Mouse (Mus musculus): Measurements from ENCODE around the gene Spen. TPM values are rescaled to one million over a fixed set of nuclear protein-coding genes. Genes with fewer than 3 reads are reported as not detected.

Gene Spen
- polyA plus RNA-seq (2015; fragmentation: Nextera tagmentation; extraction: Ambion mirVana), result 8.4 and 10.4 TPM in 2 replicates

DNA sequence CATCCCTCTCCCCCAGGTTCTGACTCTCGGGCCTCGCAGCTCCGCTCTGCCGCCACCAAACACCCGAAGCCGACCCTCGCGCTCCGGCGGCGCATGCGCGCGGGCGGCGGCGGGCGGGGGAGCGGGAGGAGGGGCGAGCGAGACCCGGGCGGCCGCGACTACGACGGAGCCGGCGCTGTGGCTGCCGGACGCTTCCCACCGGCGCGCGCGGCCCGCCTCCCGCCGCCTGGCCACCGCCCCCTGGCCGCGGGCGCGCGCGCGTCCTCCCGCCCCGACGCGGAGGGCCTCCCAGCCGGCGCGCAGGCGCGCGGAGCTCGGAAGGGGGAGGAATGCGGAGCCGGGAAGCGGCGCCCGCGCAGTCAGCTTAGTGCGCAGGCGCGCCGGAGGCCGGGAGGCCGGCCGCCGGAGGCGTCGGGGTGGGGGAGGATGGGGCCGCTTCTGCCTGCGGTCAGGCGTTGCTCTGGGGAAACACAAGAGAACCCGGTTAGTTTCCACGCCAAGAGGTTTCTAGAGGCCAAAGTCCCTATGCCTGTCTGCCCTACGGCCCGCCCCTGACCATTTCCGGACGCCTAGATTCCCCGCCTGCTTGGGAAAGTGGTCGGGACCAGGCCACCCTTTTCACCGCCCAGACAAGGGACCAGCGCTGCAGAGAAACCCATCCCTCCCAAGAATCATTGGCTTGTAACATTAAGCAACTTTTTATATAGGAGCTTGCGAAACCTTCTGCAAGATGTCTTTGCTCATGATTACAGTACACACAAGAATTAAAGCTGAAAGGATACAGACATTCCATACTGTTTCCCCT is at the start of gene Spen:
Gene Spen, minus strand, starts transcription at position 190 of the 805 bp plus-strand sequence.
- peak within 1 kb of the TSS; percentile 53 for H3K9ac ChIP-seq
- H3K9me3 ChIP-seq, result no peaks in the 10 kb centered on the region
- peaks cover 13% of the 10 kb centered on the region; the same call in 1 of the 2 replicates for H3K4me1 ChIP-seq
- peak; percentile 89 for ATAC-seq (ENCODE audit: insufficient read depth, low FRiP score, low read depth)
- H3K27me3 ChIP-seq (replicated peaks), result no peaks in the 10 kb centered on the region
- WGBS, result under 1% methylated on average over 68 of the region's 88 CpGs
- H3K27ac ChIP-seq, result peak within 1 kb of the TSS; percentile 99
- H3K36me3 ChIP-seq, result no peaks in the 10 kb centered on the region
- H3K4me2 ChIP-seq, result peak within 1 kb of the TSS; percentile 89
- H3K4me3 ChIP-seq (replicated peaks), result peak within 1 kb of the TSS; percentile 61

DNA sequence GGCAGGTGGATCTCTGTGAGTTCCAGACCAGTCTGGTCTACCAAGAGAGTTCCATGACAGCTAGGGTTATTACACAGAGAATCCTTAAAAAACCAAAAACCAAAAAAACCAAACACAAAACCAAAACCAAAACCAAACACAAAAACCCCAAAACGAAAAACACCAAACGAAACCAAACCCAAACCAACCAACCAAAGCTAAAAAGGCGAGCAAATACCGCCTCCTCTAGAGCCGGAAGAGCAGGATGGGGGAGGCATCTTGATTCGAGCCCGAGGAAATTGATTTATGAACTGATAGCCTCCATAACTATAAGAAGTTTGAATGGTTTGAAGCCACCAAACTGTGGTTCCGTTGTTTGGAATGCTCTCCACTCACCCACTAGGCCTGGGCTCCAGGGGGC is 45.5 kb upstream of the Spen start:
- no peak overlapping the region for H3K9ac ChIP-seq
- no peak for ATAC-seq (ENCODE audit: insufficient read depth, low FRiP score, low read depth)
- no peaks in the 10 kb centered on the region for H3K4me1 ChIP-seq
- H3K4me3 ChIP-seq (replicated peaks), result no peak overlapping the region
- peaks cover 41% of the 10 kb centered on the region for H3K36me3 ChIP-seq
- no peak overlapping the region for H3K4me2 ChIP-seq
- no peaks in the 10 kb centered on the region for H3K27me3 ChIP-seq (replicated peaks)
- no peak overlapping the region for H3K27ac ChIP-seq
- H3K9me3 ChIP-seq, result no peaks in the 10 kb centered on the region
- WGBS, result 92% methylated on average over 8 of the region's 8 CpGs

DNA sequence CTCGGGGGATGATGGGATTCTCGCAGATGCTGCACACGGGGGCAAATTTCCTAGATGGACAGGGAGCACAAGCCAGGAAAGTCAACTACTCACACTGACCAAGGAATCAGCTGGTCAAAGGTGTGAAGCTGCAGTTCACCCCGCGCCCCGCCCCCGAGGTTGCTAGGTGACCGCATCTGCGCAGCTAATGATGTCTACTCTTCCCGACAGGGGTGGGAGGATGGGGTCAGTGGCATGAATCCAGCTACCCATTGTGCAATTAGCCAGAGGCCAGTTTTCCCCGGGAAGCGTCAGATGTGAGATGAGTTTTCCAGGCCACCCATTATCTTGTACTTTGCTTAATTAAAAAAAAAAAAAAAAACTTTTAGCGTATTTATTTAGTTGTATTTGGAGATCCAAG is 42.7 kb upstream of the Spen start:
- WGBS, result 89% methylated on average over 13 of the region's 13 CpGs
- Histone ChIP-seq H3K4me2 (no peak overlapping the region), H3K27me3 (replicated peaks) (no peaks in the 10 kb centered on the region), H3K36me3 (peaks cover 35% of the 10 kb centered on the region), H3K4me1 (no peaks in the 10 kb centered on the region), H3K27ac (no peak overlapping the region), H3K9ac (no peak overlapping the region), H3K4me3 (replicated peaks) (no peak overlapping the region), H3K9me3 (no peaks in the 10 kb centered on the region)
- ATAC-seq (ENCODE audit: insufficient read depth, low FRiP score, low read depth), result no peak

DNA sequence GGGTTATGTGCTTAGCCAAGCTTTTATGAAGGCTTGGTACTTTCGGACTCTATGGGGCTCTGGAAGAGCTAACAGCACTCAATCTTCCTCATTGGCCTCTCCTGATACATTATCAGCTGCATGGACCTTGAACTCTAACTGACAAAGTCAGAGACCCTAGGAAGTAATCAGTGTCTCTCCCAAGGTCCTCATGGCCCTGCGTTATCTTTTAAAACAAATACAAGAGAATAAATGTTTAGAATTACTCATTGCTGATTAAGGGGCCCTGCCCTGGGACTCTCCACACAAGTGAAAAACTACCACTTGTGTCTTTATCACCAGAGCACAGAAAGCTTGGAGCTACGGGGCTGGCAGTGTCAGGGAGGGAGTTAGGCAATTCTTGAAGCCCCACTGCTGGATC is 40.4 kb upstream of the Spen start:
- peak; percentile 78 for ATAC-seq (ENCODE audit: insufficient read depth, low FRiP score, low read depth)
- Histone ChIP-seq H3K27me3 (replicated peaks) (no peaks in the 10 kb centered on the region), H3K9me3 (no peaks in the 10 kb centered on the region), H3K9ac (no peak overlapping the region), H3K4me3 (replicated peaks) (no peak overlapping the region), H3K4me2 (no peak overlapping the region), H3K27ac (peak overlapping the region; percentile 69; the same call in 1 of the 2 replicates), H3K4me1 (no peaks in the 10 kb centered on the region), H3K36me3 (peaks cover 26% of the 10 kb centered on the region)
- 34% methylated on average over 3 of the region's 3 CpGs for WGBS

DNA sequence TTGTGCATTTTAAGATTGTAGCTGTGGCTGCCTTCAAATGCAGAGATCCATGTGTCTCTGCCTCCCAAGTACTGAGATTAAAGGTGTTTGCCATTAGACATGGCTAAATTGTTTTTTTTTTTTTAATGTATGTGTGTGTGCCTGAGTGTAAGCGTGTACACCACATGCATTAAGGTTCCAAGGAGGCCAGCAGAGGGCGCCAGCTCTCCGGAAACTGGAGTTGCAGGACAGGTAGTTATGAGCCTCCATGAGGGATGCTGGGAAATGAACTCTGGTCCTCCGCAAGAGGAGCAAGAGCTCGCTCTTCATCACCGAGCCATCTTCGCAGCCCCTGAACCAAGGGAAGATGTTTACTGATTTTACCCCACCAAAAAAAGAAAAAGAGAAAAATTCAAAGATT is 38.5 kb upstream of the Spen start:
- Histone ChIP-seq H3K4me2 (no peak overlapping the region), H3K27me3 (replicated peaks) (no peaks in the 10 kb centered on the region), H3K9me3 (no peaks in the 10 kb centered on the region), H3K4me1 (0 out of 2 replicates have a peak, but pooled peaks cover 7% of the 10 kb centered on the region), H3K27ac (no peak overlapping the region), H3K36me3 (peaks cover 15% of the 10 kb centered on the region), H3K9ac (no peak overlapping the region), H3K4me3 (replicated peaks) (no peak overlapping the region)
- no peak for ATAC-seq (ENCODE audit: insufficient read depth, low FRiP score, low read depth)
- 93% methylated on average over 7 of the region's 7 CpGs for WGBS

DNA sequence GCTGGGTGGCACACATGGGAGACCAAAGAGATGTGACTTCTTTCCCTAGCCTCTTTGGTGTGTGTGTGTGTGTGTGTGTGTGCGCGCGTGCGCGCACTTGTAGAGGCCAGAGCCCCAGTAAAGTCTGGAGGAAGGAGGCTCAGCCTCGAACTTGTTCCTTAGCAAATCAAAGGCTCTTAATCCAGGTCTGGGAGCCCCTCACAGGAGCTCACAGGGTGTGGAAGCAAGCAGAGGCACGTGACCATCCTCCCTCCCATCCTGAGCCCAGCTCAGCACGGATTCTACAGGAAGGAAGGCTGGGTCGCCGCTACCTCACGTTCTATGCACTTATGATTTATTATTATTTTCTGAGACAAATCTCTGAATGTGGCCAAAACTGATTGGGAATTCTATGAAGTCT is 38.0 kb upstream of the Spen start:
- H3K36me3 ChIP-seq, result peaks cover 15% of the 10 kb centered on the region
- H3K9me3 ChIP-seq, result no peaks in the 10 kb centered on the region
- WGBS, result 79% methylated on average over 11 of the region's 11 CpGs
- H3K4me3 ChIP-seq (replicated peaks), result no peak overlapping the region
- no peaks in the 10 kb centered on the region for H3K27me3 ChIP-seq (replicated peaks)
- ATAC-seq (ENCODE audit: insufficient read depth, low FRiP score, low read depth), result no peak
- H3K9ac ChIP-seq, result no peak overlapping the region
- no peak overlapping the region for H3K4me2 ChIP-seq
- 0 out of 2 replicates have a peak, but pooled peaks cover 8% of the 10 kb centered on the region for H3K4me1 ChIP-seq
- H3K27ac ChIP-seq, result no peak overlapping the region

DNA sequence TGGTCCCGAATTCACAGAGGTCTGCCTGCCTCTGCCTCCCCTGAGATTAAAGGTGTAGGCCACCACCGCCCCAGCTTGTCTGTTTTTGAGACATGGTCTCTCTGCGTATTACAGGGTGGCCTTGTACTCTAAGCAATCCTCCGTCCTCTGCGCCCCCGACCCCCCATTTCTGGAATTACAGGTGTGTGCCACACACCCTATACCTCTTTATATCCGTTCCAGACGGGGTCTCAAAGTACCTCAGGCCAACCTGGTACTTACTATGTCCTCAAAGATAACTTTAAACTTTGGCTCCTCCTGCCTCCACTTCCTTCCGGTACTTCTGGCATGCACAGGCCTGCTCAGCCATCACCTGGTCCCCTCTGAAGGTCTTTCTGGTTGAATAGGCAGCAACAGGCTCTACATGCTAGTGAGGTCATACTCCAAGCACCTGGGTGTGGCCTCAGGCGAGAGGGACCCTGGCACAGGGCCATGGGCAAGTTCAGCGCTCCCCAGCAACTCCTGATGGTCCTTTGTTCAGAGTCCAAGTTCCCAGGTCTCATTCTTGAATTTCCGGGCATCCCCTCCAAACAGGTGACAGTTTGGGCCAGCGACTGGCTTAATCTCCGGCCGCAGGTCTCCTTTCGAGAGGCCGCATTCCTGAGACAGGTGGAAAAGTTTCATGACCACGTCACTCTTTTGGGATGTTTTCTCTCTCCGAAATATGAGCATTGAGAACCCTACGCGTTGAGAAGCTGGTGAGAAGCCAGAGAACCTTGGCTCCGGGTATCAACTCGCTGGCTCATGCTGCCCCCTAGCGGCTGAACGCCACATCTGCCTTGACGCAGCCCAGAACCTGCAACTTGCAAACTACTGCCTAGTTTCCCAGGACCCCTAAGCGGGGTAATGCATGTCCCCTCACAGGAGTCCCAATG is 36.6 kb upstream of the Spen start:
- no peak overlapping the region for H3K4me3 ChIP-seq (replicated peaks)
- H3K4me1 ChIP-seq, result 0 out of 2 replicates have a peak, but pooled peaks cover 11% of the 10 kb centered on the region
- no peak overlapping the region for H3K9ac ChIP-seq
- peaks cover 10% of the 10 kb centered on the region for H3K36me3 ChIP-seq
- H3K27me3 ChIP-seq (replicated peaks), result no peaks in the 10 kb centered on the region
- peak; percentile 28; the same call in 1 of the 2 replicates for ATAC-seq (ENCODE audit: insufficient read depth, low FRiP score, low read depth)
- 36% methylated on average over 27 of the region's 27 CpGs for WGBS
- no peaks in the 10 kb centered on the region for H3K9me3 ChIP-seq
- 0 out of 2 replicates have a peak overlapping the region, but pooled peaks have one; percentile 31 for H3K27ac ChIP-seq
- peak overlapping the region; percentile 33; the same call in 1 of the 2 replicates for H3K4me2 ChIP-seq

DNA sequence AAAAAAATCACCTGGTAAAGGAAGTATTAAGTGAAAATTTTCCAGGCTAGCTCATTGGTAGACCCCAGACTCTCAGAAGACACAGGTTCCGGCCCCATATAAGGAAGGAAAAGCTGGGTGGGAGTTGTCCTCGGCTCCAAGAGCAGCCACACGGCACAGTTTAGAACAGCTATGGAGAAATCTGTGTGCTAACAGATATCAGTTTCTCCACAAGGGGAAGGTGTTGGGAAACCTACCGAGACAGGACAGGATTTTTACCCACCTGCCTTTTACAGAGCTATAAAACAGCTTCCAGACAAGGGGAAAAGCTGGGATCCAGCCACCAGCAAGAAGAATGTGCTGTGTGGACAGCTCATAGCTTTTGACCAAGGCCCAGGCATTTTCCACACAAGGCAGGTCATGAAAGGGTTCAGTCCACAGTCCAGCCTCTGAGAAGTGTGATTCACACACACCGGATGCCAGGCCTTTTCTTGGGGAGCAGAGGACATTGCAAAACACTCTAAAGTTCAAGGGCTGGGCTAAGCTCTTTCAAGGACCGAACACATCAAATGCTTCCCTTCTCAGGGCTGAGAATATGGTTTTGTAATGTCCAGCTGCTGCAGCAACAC is 35.1 kb upstream of the Spen start:
- Histone ChIP-seq H3K9ac (no peak overlapping the region), H3K27ac (peak overlapping the region; percentile 75), H3K4me1 (0 out of 2 replicates have a peak, but pooled peaks cover 11% of the 10 kb centered on the region), H3K4me3 (replicated peaks) (no peak overlapping the region), H3K36me3 (peaks cover 10% of the 10 kb centered on the region), H3K9me3 (no peaks in the 10 kb centered on the region), H3K27me3 (replicated peaks) (no peaks in the 10 kb centered on the region), H3K4me2 (0 out of 2 replicates have a peak overlapping the region, but pooled peaks have one; percentile 14)
- ATAC-seq (ENCODE audit: insufficient read depth, low FRiP score, low read depth), result no peak
- 38% methylated on average over 6 of the region's 6 CpGs for WGBS

DNA sequence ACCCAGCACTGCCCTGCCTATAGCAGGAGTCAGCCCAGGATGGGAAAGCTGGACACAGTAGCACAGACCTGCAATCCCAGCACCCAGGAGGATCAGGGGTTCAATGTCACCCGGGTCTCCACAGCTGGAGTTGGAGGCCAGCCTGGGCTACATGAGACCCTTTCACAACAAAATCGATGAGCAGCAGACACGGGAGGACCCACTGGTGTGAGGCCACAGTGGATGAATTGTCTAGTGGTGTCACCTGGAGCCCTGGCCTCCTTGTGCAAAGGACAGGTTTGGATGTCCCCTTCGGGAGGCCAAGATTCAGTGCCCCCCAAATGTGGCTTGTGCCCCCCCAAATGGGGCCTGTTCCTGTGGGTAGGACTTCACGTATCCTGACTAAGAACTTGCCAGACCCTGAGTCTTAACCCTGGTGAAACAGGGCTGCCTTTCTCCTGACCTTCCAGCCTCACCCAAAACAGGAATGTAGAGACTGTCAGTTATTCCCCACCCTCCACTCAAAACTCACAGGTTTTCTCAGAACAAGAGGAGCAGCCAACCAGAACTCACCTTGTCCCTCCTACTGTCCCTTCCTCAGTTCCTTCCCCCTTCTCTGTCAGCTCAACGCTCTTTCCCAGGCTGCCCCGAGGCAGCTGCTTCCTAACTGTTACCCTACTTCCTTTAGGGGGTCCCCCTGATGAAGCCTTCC is 34.4 kb upstream of the Spen start:
- H3K9ac ChIP-seq, result no peak overlapping the region
- H3K4me3 ChIP-seq (replicated peaks), result no peak overlapping the region
- 0 out of 2 replicates have a peak overlapping the region, but pooled peaks have one; percentile 14 for H3K4me2 ChIP-seq
- no peaks in the 10 kb centered on the region for H3K27me3 ChIP-seq (replicated peaks)
- H3K9me3 ChIP-seq, result no peaks in the 10 kb centered on the region
- peaks cover 10% of the 10 kb centered on the region for H3K36me3 ChIP-seq
- 0 out of 2 replicates have a peak, but pooled peaks cover 11% of the 10 kb centered on the region for H3K4me1 ChIP-seq
- peak; percentile 5; the same call in 1 of the 2 replicates for ATAC-seq (ENCODE audit: insufficient read depth, low FRiP score, low read depth)
- 62% methylated on average over 7 of the region's 7 CpGs for WGBS
- H3K27ac ChIP-seq, result peak overlapping the region; percentile 75

DNA sequence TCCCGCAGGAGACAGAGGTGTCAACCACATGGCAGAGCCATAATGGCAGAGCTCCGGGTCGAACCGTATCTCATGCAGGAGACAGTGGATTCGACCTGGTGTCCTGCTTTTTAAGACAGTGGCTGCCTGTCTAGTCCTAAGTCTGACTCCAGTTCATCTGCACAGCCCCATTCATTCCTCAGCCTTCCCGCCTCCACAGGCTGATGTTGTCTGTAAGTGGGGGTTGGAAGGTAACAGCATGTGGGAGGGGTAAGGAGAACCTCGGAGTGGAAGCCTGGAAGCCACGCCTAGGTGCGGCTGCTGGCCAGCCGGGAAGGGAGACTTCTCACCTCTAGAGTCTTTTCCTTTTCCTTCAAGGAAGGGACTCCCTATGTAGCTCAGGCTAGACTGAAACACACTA is 33.5 kb upstream of the Spen start:
- no peak for ATAC-seq (ENCODE audit: insufficient read depth, low FRiP score, low read depth)
- no peak overlapping the region for H3K4me2 ChIP-seq
- H3K27me3 ChIP-seq (replicated peaks), result no peaks in the 10 kb centered on the region
- H3K4me1 ChIP-seq, result 0 out of 2 replicates have a peak, but pooled peaks cover 11% of the 10 kb centered on the region
- H3K27ac ChIP-seq, result no peak overlapping the region
- H3K36me3 ChIP-seq, result peaks cover under 1% of the 10 kb centered on the region; the same call in 1 of the 2 replicates
- no peaks in the 10 kb centered on the region for H3K9me3 ChIP-seq
- H3K4me3 ChIP-seq (replicated peaks), result no peak overlapping the region
- no peak overlapping the region for H3K9ac ChIP-seq
- 57% methylated on average over 10 of the region's 10 CpGs for WGBS

DNA sequence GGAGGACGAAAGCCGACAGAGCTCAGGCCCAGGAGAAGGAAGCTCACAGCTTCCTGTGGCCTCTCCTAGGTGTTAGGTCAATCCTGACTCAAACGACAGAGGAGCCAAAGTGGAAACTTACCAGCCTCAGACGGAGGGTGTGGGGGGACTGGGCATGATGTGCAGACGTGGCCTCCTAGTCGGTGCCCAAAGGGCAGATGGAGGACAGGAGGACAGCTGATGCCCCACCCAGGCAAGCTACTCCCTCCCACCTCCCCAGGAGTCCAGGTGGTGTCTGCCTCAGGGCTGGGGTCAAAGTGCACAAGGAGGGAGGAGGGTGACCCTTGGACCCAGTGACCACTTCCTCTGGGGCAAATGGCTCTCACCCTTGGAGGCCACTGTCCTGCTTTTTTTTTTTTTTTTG is 32.9 kb upstream of the Spen start:
- Histone ChIP-seq H3K4me3 (replicated peaks) (no peak overlapping the region), H3K9ac (no peak overlapping the region), H3K4me2 (no peak overlapping the region), H3K27ac (no peak overlapping the region), H3K9me3 (no peaks in the 10 kb centered on the region), H3K27me3 (replicated peaks) (no peaks in the 10 kb centered on the region), H3K4me1 (0 out of 2 replicates have a peak, but pooled peaks cover 11% of the 10 kb centered on the region), H3K36me3 (no peaks in the 10 kb centered on the region)
- WGBS, result 52% methylated on average over 6 of the region's 6 CpGs
- no peak for ATAC-seq (ENCODE audit: insufficient read depth, low FRiP score, low read depth)

Data from stomach, embryonic 15.5 days (tissue).